Mouse (Mus musculus) heart, adult 2 months (tissue): ENCODE measurements around the gene Tacr2. TPM values are rescaled to one million over a fixed set of nuclear protein-coding genes. Genes with fewer than 3 reads are reported as not detected.

Experiments
- DNase-seq, 2 experiments: peaks; one replicate each; pipeline ENCODE4 v3.0.0; 2021
- H3K27ac ChIP-seq: fragments of 200-600 bp; 2 replicates; pipeline ENCODE4 v1.8.1; 2022
- H3K27me3 ChIP-seq: fragments of 200-500 bp; 2 replicates; pipeline ENCODE4 v1.6.1; 2012; ENCODE audit warnings: mild to moderate bottlenecking, low read length, inconsistent platforms, mixed read lengths; ENCODE audit not compliant: control insufficient read depth, insufficient read depth
- H3K36me3 ChIP-seq: fragments of 200-500 bp; 2 replicates; pipeline ENCODE4 v1.6.1; 2012; ENCODE audit warnings: low read length, inconsistent platforms; ENCODE audit not compliant: control insufficient read depth, insufficient read depth
- H3K4me1 ChIP-seq: fragments of 200-500 bp; 2 replicates; pipeline ENCODE4 v1.6.1; 2011; ENCODE audit warnings: low read length; ENCODE audit not compliant: control insufficient read depth, insufficient read depth
- H3K4me3 ChIP-seq: fragments of 200-600 bp; 2 replicates; pipeline ENCODE4 v1.8.1; 2022
- H3K79me2 ChIP-seq: fragments of 200-500 bp; replicated peaks from 2 replicates; pipeline ENCODE4 v1.6.1; 2012; ENCODE audit warnings: mild to moderate bottlenecking, inconsistent platforms, low read length, moderate library complexity, mixed read lengths; ENCODE audit not compliant: control insufficient read depth, insufficient read depth
- H3K9ac ChIP-seq: fragments of 200-500 bp; 2 replicates; pipeline ENCODE4 v1.6.1; 2012; ENCODE audit warnings: low read depth, mild to moderate bottlenecking, control low read depth, inconsistent platforms, low read length, mixed read lengths
- CTCF ChIP-seq: fragments of 200-600 bp; IDR thresholded peaks from 2 replicates; pipeline ENCODE4 v1.8.1; 2022; ENCODE audit warnings: antibody characterized with exemption, mild to moderate bottlenecking, moderate library complexity
- EP300 ChIP-seq: fragments of 200-500 bp; IDR thresholded peaks from 2 replicates; pipeline ENCODE4 v1.6.1; 2011; ENCODE audit warnings: low read depth, low read length, control low read depth; ENCODE audit not compliant: insufficient read depth
- POLR2A ChIP-seq: fragments of 200-500 bp; IDR thresholded peaks from 2 replicates; pipeline ENCODE4 v1.6.1; 2011; ENCODE audit warnings: mild to moderate bottlenecking, low read depth, low read length, control low read depth; ENCODE audit not compliant: insufficient read depth
- WGBS: fragments of 180-500 bp; shearing (Covaris S2); methylation state at CpG from one replicate; pipeline ENCODE4 v1.1.7; 2018; 5-methylcytosine and 5-hydroxymethylcytosine counted together
- intact Hi-C: fragments of 180-260 bp; cut with DNase I; formaldehyde crosslinking; loops from one replicate; pipeline ENCODE4 v1.15.1; 2025
- polyA plus RNA-seq: library from polyadenylated mRNA; depleted of rRNA; stranded (reverse); fragments of >200 nt; gene quantifications from 2 replicates; pipeline ENCODE4 v1.2.3, GENCODE M21; 2012
- total RNA-seq, 2 experiments: library from RNA; stranded (reverse); gene quantifications; 2 replicates each; pipeline ENCODE4 v1.2.3; 2021

Gene Tacr2
- total and polyA plus RNA-seq, 3 experiments = not detected

- H3K4me1 ChIP-seq = no peaks in the 10 kb centered on the region
- no peak for DNase-seq
- no peak overlapping the region for H3K9ac ChIP-seq
- no peaks in the 10 kb centered on the region for H3K79me2 ChIP-seq
- no peak overlapping the region for H3K27ac ChIP-seq
- H3K4me3 ChIP-seq = no peak overlapping the region
- no peaks in the 10 kb centered on the region for H3K36me3 ChIP-seq
- TF ChIP-seq POLR2A (no peak), CTCF (no peak), EP300 (no peak)
- WGBS = 85% methylated on average over 4 of the region's 4 CpGs
- intact Hi-C loops = loop anchor here (5.0 kb wide), 1 partner anchor 58 kb away; no protein-coding TSS in a partner anchor
- no peaks in the 10 kb centered on the region for H3K27me3 ChIP-seq
These were observed 27.4 kb downstream of the Tacr2 start for GRCm38 (mm10) chr10:62279671-62280070.

GRCm38 (mm10) chr10:62282782-62283181, 30.5 kb downstream of the Tacr2 start:
- Histone ChIP-seq H3K36me3 (peaks cover 5% of the 10 kb centered on the region; the same call in 1 of the 2 replicates), H3K4me3 (no peak overlapping the region), H3K79me2 (no peaks in the 10 kb centered on the region), H3K4me1 (peaks cover 2% of the 10 kb centered on the region), H3K27ac (no peak overlapping the region), H3K9ac (no peak overlapping the region), H3K27me3 (no peaks in the 10 kb centered on the region)
- intact Hi-C loops = no loop called here
- WGBS = 72% methylated on average over 9 of the region's 9 CpGs
- no peak for TF ChIP-seq POLR2A
- TF ChIP-seq CTCF = no peak
- no peak for TF ChIP-seq EP300
- no peak for DNase-seq

GRCm38 (mm10) chr10:62283206-62283792, 31.1 kb downstream of the Tacr2 start:
- no peak for DNase-seq
- WGBS = 88% methylated on average over 4 of the region's 4 CpGs
- H3K4me3 ChIP-seq = no peak overlapping the region
- no peak overlapping the region for H3K27ac ChIP-seq
- H3K4me1 ChIP-seq = peaks cover 5% of the 10 kb centered on the region
- no peak overlapping the region for H3K9ac ChIP-seq
- peaks cover 6% of the 10 kb centered on the region; the same call in 1 of the 2 replicates for H3K36me3 ChIP-seq
- H3K27me3 ChIP-seq = no peaks in the 10 kb centered on the region
- intact Hi-C loops = no loop called here
- H3K79me2 ChIP-seq = no peaks in the 10 kb centered on the region
- no peak for TF ChIP-seq EP300
- TF ChIP-seq POLR2A = no peak
- no peak for TF ChIP-seq CTCF

GRCm38 (mm10) chr10:62287460-62288124, 35.4 kb downstream of the Tacr2 start:
- DNase-seq = peak in 1 of 2 experiments; percentile 37
- Histone ChIP-seq H3K27me3 (no peaks in the 10 kb centered on the region), H3K27ac (peak overlapping the region; percentile 24; the same call in 1 of the 2 replicates)

GRCm38 (mm10) chr10:62294112-62294511, 41.9 kb downstream of the Tacr2 start:
- H3K27me3 ChIP-seq = no peaks in the 10 kb centered on the region
- H3K79me2 ChIP-seq = no peaks in the 10 kb centered on the region
- TF ChIP-seq POLR2A = no peak
- no peak for TF ChIP-seq CTCF
- no peak for TF ChIP-seq EP300
- DNase-seq = no peak
- no peak overlapping the region for H3K27ac ChIP-seq
- intact Hi-C loops = no loop called here
- no peaks in the 10 kb centered on the region; the same call in 1 of the 2 replicates for H3K36me3 ChIP-seq
- H3K4me3 ChIP-seq = no peak overlapping the region
- 74% methylated on average over 4 of the region's 4 CpGs for WGBS
- H3K9ac ChIP-seq = no peak overlapping the region
- no peaks in the 10 kb centered on the region for H3K4me1 ChIP-seq

More at GRCm38 (mm10) chr10:62287460-62288124, 35.4 kb downstream of the Tacr2 start:
- H3K9ac ChIP-seq = no peak overlapping the region
- no peak overlapping the region for H3K4me3 ChIP-seq
- intact Hi-C loops = no loop called here
- 33% methylated on average over 6 of the region's 6 CpGs for WGBS
- H3K4me1 ChIP-seq = peaks cover 5% of the 10 kb centered on the region
- no peak for TF ChIP-seq POLR2A
- no peak for TF ChIP-seq EP300
- no peak for TF ChIP-seq CTCF
- H3K79me2 ChIP-seq = no peaks in the 10 kb centered on the region
- H3K36me3 ChIP-seq = peaks cover 6% of the 10 kb centered on the region

GRCm38 (mm10) chr10:62296086-62296872, 44.0 kb downstream of the Tacr2 start:
- 69% methylated on average over 25 of the region's 26 CpGs for WGBS
- intact Hi-C loops = no loop called here
- TF ChIP-seq EP300 = no peak
- TF ChIP-seq CTCF = no peak
- TF ChIP-seq POLR2A = no peak

More at GRCm38 (mm10) chr10:62296086-62296872, 44.0 kb downstream of the Tacr2 start:
- DNase-seq = no peak
- Histone ChIP-seq H3K36me3 (peaks cover 3% of the 10 kb centered on the region; the same call in 1 of the 2 replicates), H3K27ac (no peak overlapping the region), H3K4me1 (peaks cover 11% of the 10 kb centered on the region), H3K27me3 (no peaks in the 10 kb centered on the region), H3K9ac (no peak overlapping the region), H3K79me2 (no peaks in the 10 kb centered on the region), H3K4me3 (no peak overlapping the region)
